Mouse (Mus musculus) cortical plate, adult 2 months (tissue): Measurements from ENCODE around the gene Tango2. TPM values are rescaled to one million over a fixed set of nuclear protein-coding genes. Genes with fewer than 3 reads are reported as not detected.

Source experiments
- H3K27ac ChIP-seq: fragments of 200-500 bp; 2 replicates; pipeline ENCODE4 v1.5.1; 2012; ENCODE audit warnings: low read length, control low read depth, inconsistent platforms; ENCODE audit not compliant: insufficient read depth
- H3K4me1 ChIP-seq: fragments of 200-500 bp; 2 replicates; pipeline ENCODE4 v1.6.1; 2011; ENCODE audit warnings: low read length; ENCODE audit not compliant: control insufficient read depth, insufficient read depth
- H3K4me3 ChIP-seq: fragments of 200-500 bp; 2 replicates; pipeline ENCODE4 v1.5.1; 2011; ENCODE audit warnings: mild to moderate bottlenecking, low read length, control low read depth; ENCODE audit not compliant: insufficient read depth
- CTCF ChIP-seq: fragments of 200-500 bp; IDR thresholded peaks from 2 replicates; pipeline ENCODE4 v1.5.1; 2011; ENCODE audit warnings: mild to moderate bottlenecking, control low read depth, low read length; ENCODE audit not compliant: insufficient read depth; ENCODE audit errors: extremely low read depth
- POLR2A ChIP-seq: fragments of 200-500 bp; IDR thresholded peaks from 2 replicates; pipeline ENCODE4 v1.6.1; 2011; ENCODE audit warnings: mild to moderate bottlenecking, low read length, control low read depth; ENCODE audit not compliant: insufficient read depth; ENCODE audit errors: extremely low read depth
- polyA plus RNA-seq: library from polyadenylated mRNA; depleted of rRNA; stranded (reverse); fragments of >200 nt; gene quantifications from 2 replicates; pipeline ENCODE4 v1.2.3, GENCODE M21; 2012; rRNA removed

Tango2 gene
- polyA plus RNA-seq, 1 experiment = 231 TPM

DNA sequence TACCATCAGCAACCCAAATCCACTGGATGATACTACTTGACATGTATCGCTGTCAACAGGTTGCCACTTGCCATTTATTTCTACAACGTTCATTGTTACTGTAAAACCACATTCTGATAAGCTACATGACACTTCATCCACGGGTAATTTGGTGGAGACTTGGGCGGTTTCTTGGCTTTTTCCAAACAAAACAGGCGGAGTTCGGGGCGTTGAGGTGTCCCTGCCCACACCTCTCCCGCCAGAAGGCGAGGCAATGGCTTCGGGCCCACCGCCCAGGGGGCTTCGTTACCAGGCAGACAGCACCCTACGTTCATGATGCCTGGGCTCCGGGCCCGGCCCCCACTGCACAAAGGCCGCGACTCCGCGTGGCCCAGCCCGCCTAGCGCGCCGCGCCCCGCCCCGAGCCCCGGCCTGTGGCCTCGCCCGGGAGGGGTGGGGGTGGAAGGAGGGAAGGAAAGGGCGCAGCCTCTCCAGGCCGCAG lies 59.3 kb downstream of the Tango2 start:
- TF ChIP-seq POLR2A = no peak
- TF ChIP-seq CTCF = no peak
- Histone ChIP-seq H3K4me3 (peak overlapping the region; percentile 75), H3K27ac (peak overlapping the region; percentile 69; the same call in 1 of the 2 replicates), H3K4me1 (peaks cover 6% of the 10 kb centered on the region; the same call in 1 of the 2 replicates)

DNA sequence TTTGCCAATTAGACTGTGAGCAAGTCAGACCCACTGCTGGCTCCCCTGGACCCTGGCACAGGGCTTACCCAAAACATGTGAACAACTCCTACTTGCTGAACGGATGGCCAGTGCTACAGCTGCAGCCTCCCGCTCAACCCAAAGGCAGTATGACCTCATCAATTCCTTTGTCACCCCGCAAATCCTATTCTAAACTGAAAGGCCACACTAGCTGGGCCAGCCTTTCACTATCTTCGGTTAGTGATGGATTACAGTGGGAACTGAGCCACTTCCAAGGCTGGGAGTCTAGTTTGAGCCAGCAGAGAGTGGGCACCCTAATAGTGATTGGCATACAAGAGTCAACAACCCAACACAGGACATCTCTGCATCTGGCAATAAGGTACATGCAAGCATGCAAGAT lies 59.7 kb downstream of the Tango2 start:
- H3K4me3 ChIP-seq = peak overlapping the region; percentile 75
- TF ChIP-seq CTCF (no peak), POLR2A (no peak)
- H3K27ac ChIP-seq = no peak overlapping the region
- H3K4me1 ChIP-seq = peaks cover 6% of the 10 kb centered on the region; the same call in 1 of the 2 replicates

DNA sequence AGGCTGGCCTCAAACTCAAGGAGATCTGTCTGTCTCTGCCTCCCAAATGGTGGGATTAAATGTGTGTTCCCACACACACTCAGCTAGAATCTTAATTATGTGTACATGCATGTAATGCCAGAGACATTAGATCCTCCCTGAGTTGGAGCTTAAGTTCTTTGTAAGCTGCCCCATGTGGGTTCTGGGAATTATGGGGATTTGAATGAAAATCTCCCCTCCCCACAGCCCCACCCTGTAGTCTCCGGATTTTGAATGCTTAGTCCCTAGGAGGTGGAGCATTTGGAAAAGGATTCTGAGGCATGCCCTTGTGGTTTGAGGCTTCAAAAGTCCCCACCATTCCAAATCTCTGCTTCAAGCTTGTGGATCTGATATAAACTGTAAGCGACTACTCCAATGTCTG lies 72.7 kb downstream of the Tango2 start:
- TF ChIP-seq CTCF (no peak), POLR2A (no peak)
- Histone ChIP-seq H3K4me1 (no peaks in the 10 kb centered on the region), H3K4me3 (no peak overlapping the region), H3K27ac (no peak overlapping the region)

DNA sequence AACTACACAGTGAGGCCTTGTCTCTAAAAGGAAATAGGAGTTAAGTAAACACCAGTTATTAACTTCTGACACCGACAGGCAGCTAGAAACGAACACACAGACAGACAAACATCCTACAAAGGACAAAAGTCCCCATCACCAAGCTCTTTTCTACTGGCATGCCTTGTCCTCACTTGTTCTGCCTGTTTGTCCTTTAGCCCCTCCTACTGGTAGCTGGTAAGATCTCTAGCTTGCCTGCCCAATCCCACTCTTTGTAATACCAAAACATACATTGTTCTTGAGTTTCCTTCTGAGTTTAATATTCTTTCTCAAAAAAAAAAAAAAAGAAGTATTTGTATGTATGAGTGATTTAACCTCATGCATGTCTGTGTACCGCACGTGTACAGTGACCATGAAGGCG lies 79.7 kb downstream of the Tango2 start:
- H3K4me3 ChIP-seq = no peak overlapping the region
- TF ChIP-seq POLR2A (no peak), CTCF (peak; percentile 16; the same call in 1 of the 2 replicates)
- H3K27ac ChIP-seq = no peak overlapping the region
- H3K4me1 ChIP-seq = no peaks in the 10 kb centered on the region

DNA sequence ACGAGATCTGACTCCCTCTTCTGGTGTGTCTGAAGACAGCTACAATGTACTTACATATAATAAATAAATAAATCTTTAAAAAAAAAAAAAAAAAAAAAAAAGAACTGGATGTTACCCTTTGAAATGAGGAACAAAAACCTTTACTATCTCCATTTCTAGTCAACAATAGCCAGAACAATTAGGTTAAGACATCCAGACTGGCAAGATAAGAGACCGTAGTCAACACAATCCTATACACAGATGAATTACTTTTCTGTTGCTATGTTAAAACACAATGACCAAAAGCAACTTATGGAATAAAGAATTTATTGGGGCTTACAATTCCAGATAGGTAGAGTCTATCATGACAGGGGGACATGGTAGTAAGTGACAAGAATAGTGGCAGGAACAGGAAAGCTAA lies 82.9 kb downstream of the Tango2 start:
- H3K4me3 ChIP-seq = no peak overlapping the region
- no peak overlapping the region for H3K27ac ChIP-seq
- TF ChIP-seq CTCF = no peak
- TF ChIP-seq POLR2A = no peak
- H3K4me1 ChIP-seq = no peaks in the 10 kb centered on the region

- no peak for TF ChIP-seq CTCF
- no peak for TF ChIP-seq POLR2A
- H3K4me1 ChIP-seq = no peaks in the 10 kb centered on the region
- H3K27ac ChIP-seq = no peak within 1 kb of the TSS
- H3K4me3 ChIP-seq = no peak within 1 kb of the TSS
Measured at GRCm38 (mm10) chr16:18258221-18258620, 89.7 kb downstream of the Tango2 start, which contains the start of gene Gm49776. Gm49776 (minus strand) TSS chr16:18258321.

GRCm38 (mm10) chr16:18253866-18254265 lies 94.0 kb downstream of the Tango2 start:
- Histone ChIP-seq H3K27ac (no peak overlapping the region), H3K4me3 (no peak overlapping the region), H3K4me1 (peaks cover 8% of the 10 kb centered on the region; the same call in 1 of the 2 replicates)
- TF ChIP-seq POLR2A (0 out of 2 replicates have a peak, but pooled peaks have one; percentile 34), CTCF (no peak)

- no peak overlapping the region for H3K4me3 ChIP-seq
- no peak for TF ChIP-seq CTCF
- no peak for TF ChIP-seq POLR2A
- peaks cover 8% of the 10 kb centered on the region; the same call in 1 of the 2 replicates for H3K4me1 ChIP-seq
- no peak overlapping the region for H3K27ac ChIP-seq
Measured at GRCm38 (mm10) chr16:18252736-18253135, 95.2 kb downstream of the Tango2 start.

DNA sequence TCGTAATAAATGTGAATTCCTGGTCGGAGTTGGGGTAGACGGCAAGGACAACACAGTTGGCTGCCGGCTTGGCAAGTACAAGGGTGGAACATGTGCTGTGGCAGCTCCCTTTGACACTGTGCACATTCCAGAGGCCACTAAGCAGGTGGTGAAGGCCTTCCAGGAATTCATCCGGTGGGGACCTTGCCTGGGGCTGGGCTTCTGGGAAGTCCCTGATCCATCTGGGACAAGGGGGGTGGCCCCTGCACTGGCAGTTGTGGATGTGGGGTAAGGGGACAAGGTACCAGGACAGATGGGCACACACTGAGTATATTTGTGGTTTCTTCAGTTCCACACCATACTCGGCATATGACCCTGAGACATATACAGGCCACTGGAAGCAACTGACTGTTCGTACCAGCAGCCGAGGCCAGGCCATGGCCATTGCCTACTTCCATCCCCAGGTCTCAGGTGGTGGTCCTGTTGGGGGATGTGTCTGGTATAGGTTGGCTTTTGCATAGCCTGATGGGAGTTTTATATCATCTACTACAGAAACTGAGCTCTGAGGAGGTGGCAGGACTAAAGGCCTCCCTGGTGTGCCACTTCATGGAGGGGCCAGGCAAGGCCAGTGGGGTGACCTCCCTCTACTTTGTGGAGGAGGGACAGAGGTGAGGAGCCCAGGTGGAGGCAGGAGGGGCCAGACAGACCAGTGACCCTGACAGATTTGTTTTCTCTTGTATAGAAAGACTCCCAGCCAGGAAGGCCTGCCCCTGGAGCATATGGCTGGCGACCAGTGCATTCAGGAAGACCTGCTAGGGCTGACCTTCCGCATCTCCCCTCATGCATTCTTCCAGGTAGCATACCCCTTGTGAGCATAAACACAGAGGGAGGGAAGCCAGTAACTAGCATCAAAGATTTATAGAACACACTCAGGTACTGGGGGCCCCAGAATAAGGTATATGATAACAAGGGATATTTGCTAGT lies 96.8 kb downstream of the Tango2 start:
- H3K4me3 ChIP-seq = no peak overlapping the region
- no peak overlapping the region for H3K27ac ChIP-seq
- H3K4me1 ChIP-seq = peaks cover 10% of the 10 kb centered on the region; the same call in 1 of the 2 replicates
- TF ChIP-seq CTCF = no peak

Other genes with a start within 250 kb of the Tango2 start
- gene Rtn4r, start 220.5 kb downstream of the Tango2 start, polyA plus RNA-seq = 225 and 233 TPM in 2 replicates
- not detected in 2 replicates for gene Ccdc188, start 130.2 kb downstream of the Tango2 start, polyA plus RNA-seq
- 176 and 186 TPM in 2 replicates for gene Zdhhc8, start 113.0 kb downstream of the Tango2 start, polyA plus RNA-seq
- 72.9 and 84.7 TPM in 2 replicates for gene Trmt2a, start 99.4 kb downstream of the Tango2 start, polyA plus RNA-seq
- gene Ranbp1, start 99.4 kb downstream of the Tango2 start, polyA plus RNA-seq = 92.3 and 95.1 TPM in 2 replicates
- 0.36 TPM in 1 of 2 replicates, not detected in the other for gene Gm49776, start 89.8 kb downstream of the Tango2 start, polyA plus RNA-seq
- gene Dgcr8, start 58.9 kb downstream of the Tango2 start, polyA plus RNA-seq = 36.3 and 40.9 TPM in 2 replicates
- gene Arvcf, start 79 bp upstream of the Tango2 start, polyA plus RNA-seq = 30.6 and 35.9 TPM in 2 replicates
- 22.4 and 29.5 TPM in 2 replicates for gene Txnrd2, start 78.3 kb upstream of the Tango2 start, polyA plus RNA-seq
- gene Comt, start 78.7 kb upstream of the Tango2 start, polyA plus RNA-seq = 150 and 155 TPM in 2 replicates
- 5.7 and 7.8 TPM in 2 replicates for gene Gnb1l, start 150.6 kb upstream of the Tango2 start, polyA plus RNA-seq
- gene Rtl10, start 150.8 kb upstream of the Tango2 start, polyA plus RNA-seq = 3.8 and 4.2 TPM in 2 replicates
- 2.1 and 3.6 TPM in 2 replicates for gene Tbx1, start 242.6 kb upstream of the Tango2 start, polyA plus RNA-seq